Comparison of ENCODE assay signal across 9 mouse cellular contexts in the genomic region with DNA sequence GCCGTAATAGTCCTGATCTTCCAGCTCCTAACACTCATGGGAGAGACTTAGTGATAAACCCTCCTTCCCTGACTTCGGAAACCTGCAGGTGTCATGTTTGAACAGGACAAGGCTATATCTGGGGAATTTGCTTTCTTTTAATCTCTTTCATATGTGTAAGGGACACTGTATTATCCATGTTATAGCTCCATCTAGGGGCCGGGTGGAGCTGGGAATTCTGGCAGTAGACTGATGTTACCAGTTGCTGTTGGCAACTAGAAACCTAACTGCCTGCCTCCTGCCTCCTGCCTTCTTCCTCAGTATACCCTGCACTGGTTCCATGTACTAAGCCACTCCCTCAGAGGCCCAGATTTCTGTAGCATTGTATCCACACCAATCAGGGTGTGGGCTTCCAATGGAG. TPM values are rescaled to one million over a fixed set of nuclear protein-coding genes. Genes with fewer than 3 reads are reported as not detected.
DNase-seq lines count a peak whose midpoint lies in the region; ATAC-seq and TF ChIP-seq lines count a peak whose summit lies in the region.
"Had no signal": no experiment of that assay in that cellular context is flagged by ENCODE, and none has a peak within 500 bp of the region (broad histone marks: within the 10 kb centered on the region; RNA-seq: fewer than 3 reads in every experiment).

No protein-coding gene starts in this region.

- H3K27ac ChIP-seq in limb, embryonic 11.5 days (replicated peaks; ENCODE audit: low read depth, low read length), result no peak overlapping the region
- no peak overlapping the region for H3K27ac ChIP-seq in limb, embryonic 10.5 days
- no peak overlapping the region for H3K27ac ChIP-seq in embryonic facial prominence, embryonic 10.5 days (replicated peaks)
- H3K27ac ChIP-seq in liver, embryonic 14.5 days, result no peak overlapping the region

- no peak overlapping the region for H3K4me2 ChIP-seq in limb, embryonic 11.5 days (ENCODE audit: low read depth, severe bottlenecking)
- H3K4me2 ChIP-seq in liver, embryonic 14.5 days (ENCODE audit: low read depth), result no peak overlapping the region

- H3K9ac ChIP-seq in limb, embryonic 11.5 days (ENCODE audit: low read length), result no peak overlapping the region
- no peak overlapping the region for H3K9ac ChIP-seq in liver, embryonic 14.5 days (replicated peaks)

- no peaks in the 10 kb centered on the region for H3K9me3 ChIP-seq in limb, embryonic 11.5 days (ENCODE audit: control insufficient read depth, low read length)
- no peaks in the 10 kb centered on the region for H3K9me3 ChIP-seq in limb, embryonic 10.5 days (replicated peaks)
- H3K9me3 ChIP-seq in embryonic facial prominence, embryonic 10.5 days, result no peaks in the 10 kb centered on the region
- no peaks in the 10 kb centered on the region for H3K9me3 ChIP-seq in liver, embryonic 14.5 days (ENCODE audit: control insufficient read depth, low read length)

- TF ChIP-seq EP300 in liver, embryonic 14.5 days (IDR thresholded peaks at IDR 0.05; ENCODE audit: low read depth), result no peak

- no peaks in the 10 kb centered on the region for H3K27me3 ChIP-seq in limb, embryonic 11.5 days (ENCODE audit: control insufficient read depth, insufficient read depth, low read length)
- no peaks in the 10 kb centered on the region for H3K27me3 ChIP-seq in limb, embryonic 10.5 days (ENCODE audit: low read depth, poor library complexity, severe bottlenecking)
- no peaks in the 10 kb centered on the region for H3K27me3 ChIP-seq in embryonic facial prominence, embryonic 10.5 days (replicated peaks; ENCODE audit: low read depth, poor library complexity, severe bottlenecking)
- no peaks in the 10 kb centered on the region for H3K27me3 ChIP-seq in liver, embryonic 14.5 days (ENCODE audit: control insufficient read depth, insufficient read depth, low read length)

- H3K36me3 ChIP-seq in limb, embryonic 11.5 days (ENCODE audit: control insufficient read depth, insufficient read depth, low read length), result no peaks in the 10 kb centered on the region
- H3K36me3 ChIP-seq in limb, embryonic 10.5 days, result no peaks in the 10 kb centered on the region
- no peaks in the 10 kb centered on the region for H3K36me3 ChIP-seq in embryonic facial prominence, embryonic 10.5 days (replicated peaks)
- H3K36me3 ChIP-seq in liver, embryonic 14.5 days (replicated peaks; ENCODE audit: control insufficient read depth, insufficient read depth, low read depth), result no peaks in the 10 kb centered on the region

- peak; percentile 44 for TF ChIP-seq CTCF in liver, embryonic 14.5 days (IDR thresholded peaks at IDR 0.05; ENCODE audit: low read depth)

- no peak overlapping the region for H3K4me3 ChIP-seq in limb, embryonic 11.5 days (ENCODE audit: low read depth, low read length)
- H3K4me3 ChIP-seq in limb, embryonic 10.5 days, result no peak overlapping the region
- no peak overlapping the region for H3K4me3 ChIP-seq in embryonic facial prominence, embryonic 10.5 days
- no peak overlapping the region for H3K4me3 ChIP-seq in liver, embryonic 14.5 days (ENCODE audit: insufficient read depth in 1 of 2, low read depth in 2 of 2, low read length in 2 of 2)

- H3K4me1 ChIP-seq in limb, embryonic 11.5 days (ENCODE audit: control insufficient read depth, insufficient read depth, low read length), result no peaks in the 10 kb centered on the region
- no peaks in the 10 kb centered on the region for H3K4me1 ChIP-seq in limb, embryonic 10.5 days
- no peaks in the 10 kb centered on the region for H3K4me1 ChIP-seq in embryonic facial prominence, embryonic 10.5 days
- no peaks in the 10 kb centered on the region for H3K4me1 ChIP-seq in liver, embryonic 14.5 days (replicated peaks; ENCODE audit: control insufficient read depth in 2 of 2, insufficient read depth in 2 of 2, low read length in 1 of 2)

- ATAC-seq in limb, embryonic 11.5 days (ENCODE audit: insufficient number of reproducible peaks, low FRiP score, low TSS enrichment, low read depth), result no peak
- peak; percentile 41; the same call in 1 of the 2 replicates for ATAC-seq in liver, embryonic 14.5 days (ENCODE audit: insufficient read depth)

- 56% methylated on average over 3 of the region's 3 CpGs for WGBS in limb, embryonic 11.5 days
- 53% methylated on average over 3 of the region's 3 CpGs for WGBS in limb, embryonic 10.5 days
- WGBS in embryonic facial prominence, embryonic 10.5 days, result 57% methylated on average over 3 of the region's 3 CpGs
- WGBS in liver, embryonic 14.5 days (ENCODE audit: insufficient replicate concordance), result 46% methylated on average over 3 of the region's 3 CpGs

- peak; percentile 24 for DNase-seq in limb, embryonic 11.5 days (ENCODE audit: low spot score)
- no peak for DNase-seq in limb, embryonic 10.5 days (ENCODE audit: low spot score)
- DNase-seq in adipocyte (ENCODE audit: low spot score), result peak; percentile 85
- DNase-seq in embryonic facial prominence, embryonic 10.5 days (ENCODE audit: low spot score), result peak; percentile 21
- peak; percentile 32 to 35 for DNase-seq in kidney, postnatal 4 days
- DNase-seq in liver, embryonic 14.5 days (ENCODE audit: low read depth in 3 of 3, low spot score in 3 of 3), result no peak
- DNase-seq in natural killer cell, adult 2 months (ENCODE audit: low spot score in 2 of 2), result no peak
- DNase-seq in thymus, postnatal 36 days, result no peak

RNA-seq across cellular contexts. Expression of gene Rnf212, which starts 16.4 kb away (rescaled TPM):
- 0.21 and 0.65 TPM in 2 replicates for polyA plus RNA-seq in limb, embryonic 11.5 days (2014; fragmentation: Nextera tagmentation; extraction: Ambion mirVana)
- polyA plus RNA-seq in limb, embryonic 10.5 days (2016; fragmentation: Nextera tagmentation; extraction: Ambion mirVana), result 0.40 and 0.44 TPM in 2 replicates
- 0.92 TPM in 1 of 2 replicates, not detected in the other for polyA plus RNA-seq in embryonic facial prominence, embryonic 10.5 days (2016; fragmentation: Nextera tagmentation; extraction: Ambion mirVana)
- 3.2 and 4.6 TPM in 2 replicates for polyA plus RNA-seq in liver, embryonic 14.5 days (2012; rRNA removed)
- 3.3 and 4.9 TPM in 2 replicates for polyA plus RNA-seq in liver, embryonic 14.5 days (2014; fragmentation: Nextera tagmentation; extraction: Ambion mirVana)
- polyA plus RNA-seq: lung, embryonic 16.5 days had no signal

RNA-seq across cellular contexts. Expression of gene Tmed11, which starts 36.8 kb away (rescaled TPM):
- polyA plus RNA-seq in limb, embryonic 11.5 days (2014; fragmentation: Nextera tagmentation; extraction: Ambion mirVana), result not detected in 2 replicates
- polyA plus RNA-seq in limb, embryonic 10.5 days (2016; fragmentation: Nextera tagmentation; extraction: Ambion mirVana), result not detected in 2 replicates
- polyA plus RNA-seq in embryonic facial prominence, embryonic 10.5 days (2016; fragmentation: Nextera tagmentation; extraction: Ambion mirVana), result not detected in 2 replicates
- polyA plus RNA-seq in liver, embryonic 14.5 days (2012; rRNA removed), result not detected in 2 replicates
- not detected in 2 replicates for polyA plus RNA-seq in liver, embryonic 14.5 days (2014; fragmentation: Nextera tagmentation; extraction: Ambion mirVana)
- polyA plus RNA-seq: lung, embryonic 16.5 days had no signal

RNA-seq across cellular contexts. Expression of gene Vmn2r8, which starts 50.3 kb away (rescaled TPM):
- not detected in 2 replicates for polyA plus RNA-seq in limb, embryonic 11.5 days (2014; fragmentation: Nextera tagmentation; extraction: Ambion mirVana)
- not detected in 2 replicates for polyA plus RNA-seq in limb, embryonic 10.5 days (2016; fragmentation: Nextera tagmentation; extraction: Ambion mirVana)
- not detected in 2 replicates for polyA plus RNA-seq in embryonic facial prominence, embryonic 10.5 days (2016; fragmentation: Nextera tagmentation; extraction: Ambion mirVana)
- not detected in 2 replicates for polyA plus RNA-seq in liver, embryonic 14.5 days (2012; rRNA removed)
- not detected in 2 replicates for polyA plus RNA-seq in liver, embryonic 14.5 days (2014; fragmentation: Nextera tagmentation; extraction: Ambion mirVana)
- polyA plus RNA-seq: lung, embryonic 16.5 days had no signal

Comparison
In these comparisons a context has a peak if more than half of its experiments do, and no peak if none do; other contexts are left out.
1. DNase-seq: peak in limb, embryonic 11.5 days (single experiment), adipocyte (single experiment), embryonic facial prominence, embryonic 10.5 days (single experiment) and kidney, postnatal 4 days (2 of 2); none in limb, embryonic 10.5 days (single experiment), liver, embryonic 14.5 days (0 of 3), natural killer cell, adult 2 months (0 of 2) and thymus, postnatal 36 days (0 of 2).